Mouse (Mus musculus) limb, embryonic 13.5 days (tissue): Measurements from ENCODE around the gene Gm9195. TPM values are rescaled to one million over a fixed set of nuclear protein-coding genes. Genes with fewer than 3 reads are reported as not detected.

ENCODE experiments used
- ATAC-seq: fragments of 200-750 bp; cut with Nextera tagmentation; 2 replicates; pipeline ENCODE4 v1.8.0; 2017; ENCODE audit warnings: low read depth, moderate number of reproducible peaks, moderate TSS enrichment; ENCODE audit not compliant: low FRiP score
- H3K27ac ChIP-seq: fragments of 300-500 bp; sonication (generic); 2 replicates; pipeline ENCODE4 v1.5.1; 2015; ENCODE audit warnings: inconsistent platforms, mild to moderate bottlenecking, moderate library complexity
- H3K27me3 ChIP-seq: fragments of 300-500 bp; sonication (generic); 2 replicates; pipeline ENCODE4 v1.6.1; 2015; ENCODE audit warnings: mild to moderate bottlenecking, inconsistent platforms
- H3K36me3 ChIP-seq: fragments of 300-500 bp; sonication (generic); 2 replicates; pipeline ENCODE4 v1.6.1; 2015; ENCODE audit warnings: inconsistent platforms, mild to moderate bottlenecking, moderate library complexity
- H3K4me1 ChIP-seq: fragments of 300-500 bp; sonication (generic); 2 replicates; pipeline ENCODE4 v1.6.1; 2015; ENCODE audit warnings: inconsistent platforms
- H3K4me2 ChIP-seq: fragments of 300-500 bp; sonication (generic); replicated peaks from 2 replicates; pipeline ENCODE4 v1.6.1; 2015; ENCODE audit warnings: inconsistent platforms, mild to moderate bottlenecking, moderate library complexity
- H3K4me3 ChIP-seq: fragments of 300-500 bp; sonication (generic); 2 replicates; pipeline ENCODE4 v1.5.1; 2015; ENCODE audit warnings: moderate library complexity, mild to moderate bottlenecking, inconsistent platforms
- H3K9ac ChIP-seq: fragments of 300-500 bp; sonication (generic); 2 replicates; pipeline ENCODE4 v1.6.1; 2015; ENCODE audit warnings: mild to moderate bottlenecking, inconsistent platforms
- H3K9me3 ChIP-seq: fragments of 300-500 bp; sonication (generic); 2 replicates; pipeline ENCODE4 v1.6.1; 2016; ENCODE audit warnings: inconsistent platforms
- WGBS: fragments of 180-500 bp; shearing (Covaris S2); methylation state at CpG from one replicate; pipeline ENCODE4 v1.1.7; 2015; 5-methylcytosine and 5-hydroxymethylcytosine counted together
- polyA plus RNA-seq: library from polyadenylated mRNA; unstranded; fragments of >200 nt; fragmentation: Nextera tagmentation; extraction: Ambion mirVana; gene quantifications from 2 replicates; pipeline ENCODE4 v1.2.1, GENCODE M21; 2015

Gm9195 gene
- polyA plus RNA-seq: not detected in 2 replicates

- H3K27me3 ChIP-seq: no peaks in the 10 kb centered on the region; the same call in 1 of the 2 replicates
- WGBS: 89% methylated on average over 5 of the region's 5 CpGs
These were observed at the start of gene Gm9195 for GRCm38 (mm10) chr14:72491738-72492137. Gm9195 (minus strand) TSS chr14:72491838.

GRCm38 (mm10) chr14:72536392-72537017, 44.9 kb upstream of the Gm9195 start:
- Histone ChIP-seq H3K27me3 (peaks cover 28% of the 10 kb centered on the region), H3K4me2 (no peak overlapping the region), H3K4me3 (no peak overlapping the region), H3K9ac (no peak overlapping the region), H3K9me3 (no peaks in the 10 kb centered on the region), H3K27ac (no peak overlapping the region), H3K4me1 (peaks cover 12% of the 10 kb centered on the region), H3K36me3 (peaks cover 34% of the 10 kb centered on the region)
- ATAC-seq: no peak
- 86% methylated on average over 5 of the region's 5 CpGs for WGBS

More at GRCm38 (mm10) chr14:72491738-72492137, at the start of gene Gm9195:
- H3K9me3 ChIP-seq: no peaks in the 10 kb centered on the region
- no peaks in the 10 kb centered on the region for H3K4me1 ChIP-seq
- ATAC-seq: no peak
- H3K9ac ChIP-seq: no peak within 1 kb of the TSS
- H3K36me3 ChIP-seq: no peaks in the 10 kb centered on the region
- H3K4me2 ChIP-seq: no peak within 1 kb of the TSS
- no peak within 1 kb of the TSS for H3K4me3 ChIP-seq
- H3K27ac ChIP-seq: no peak within 1 kb of the TSS

GRCm38 (mm10) chr14:72533862-72534261, 42.2 kb upstream of the Gm9195 start:
- Histone ChIP-seq H3K36me3 (peaks cover 9% of the 10 kb centered on the region), H3K27me3 (peaks cover 55% of the 10 kb centered on the region), H3K4me1 (peaks cover 12% of the 10 kb centered on the region), H3K4me3 (no peak overlapping the region), H3K27ac (no peak overlapping the region), H3K4me2 (no peak overlapping the region), H3K9ac (no peak overlapping the region), H3K9me3 (no peaks in the 10 kb centered on the region)
- no peak for ATAC-seq
- 74% methylated on average over 7 of the region's 7 CpGs for WGBS

GRCm38 (mm10) chr14:72532028-72532917, 40.6 kb upstream of the Gm9195 start:
- peaks cover 57% of the 10 kb centered on the region for H3K27me3 ChIP-seq
- H3K4me3 ChIP-seq: peak overlapping the region; percentile 50
- peak overlapping the region; percentile 45 for H3K9ac ChIP-seq
- peak; percentile 70 for ATAC-seq
- peaks cover 12% of the 10 kb centered on the region for H3K4me1 ChIP-seq
- H3K9me3 ChIP-seq: no peaks in the 10 kb centered on the region
- 3% methylated on average over 54 of the region's 54 CpGs for WGBS
- peak overlapping the region; percentile 94 for H3K4me2 ChIP-seq
- H3K36me3 ChIP-seq: peaks cover 6% of the 10 kb centered on the region
- no peak overlapping the region for H3K27ac ChIP-seq

- H3K27me3 ChIP-seq: peaks cover 35% of the 10 kb centered on the region
- H3K4me2 ChIP-seq: no peak overlapping the region
- H3K9ac ChIP-seq: no peak overlapping the region
- no peaks in the 10 kb centered on the region for H3K9me3 ChIP-seq
- WGBS: 71% methylated on average over 1 of the region's 1 CpGs
- H3K36me3 ChIP-seq: no peaks in the 10 kb centered on the region
- no peak for ATAC-seq
- no peak overlapping the region for H3K27ac ChIP-seq
- peaks cover 6% of the 10 kb centered on the region for H3K4me1 ChIP-seq
- H3K4me3 ChIP-seq: no peak overlapping the region
These were observed 35.5 kb upstream of the Gm9195 start for GRCm38 (mm10) chr14:72527126-72527525.

- H3K4me1 ChIP-seq: no peaks in the 10 kb centered on the region
- ATAC-seq: no peak
- H3K27ac ChIP-seq: no peak overlapping the region
- H3K27me3 ChIP-seq: no peaks in the 10 kb centered on the region
- H3K4me3 ChIP-seq: no peak overlapping the region
- H3K4me2 ChIP-seq: no peak overlapping the region
- WGBS: 57% methylated on average over 2 of the region's 2 CpGs
- no peaks in the 10 kb centered on the region for H3K9me3 ChIP-seq
- no peaks in the 10 kb centered on the region for H3K36me3 ChIP-seq
- no peak overlapping the region for H3K9ac ChIP-seq
These were observed 27.9 kb upstream of the Gm9195 start for GRCm38 (mm10) chr14:72519561-72519960.

- Histone ChIP-seq H3K36me3 (no peaks in the 10 kb centered on the region), H3K9me3 (no peaks in the 10 kb centered on the region), H3K27me3 (no peaks in the 10 kb centered on the region), H3K27ac (no peak overlapping the region), H3K9ac (no peak overlapping the region), H3K4me3 (no peak overlapping the region), H3K4me1 (no peaks in the 10 kb centered on the region), H3K4me2 (no peak overlapping the region)
- 72% methylated on average over 6 of the region's 6 CpGs for WGBS
- ATAC-seq: no peak
These were observed 27.1 kb upstream of the Gm9195 start for GRCm38 (mm10) chr14:72518786-72519185.

GRCm38 (mm10) chr14:72516376-72516775, 24.7 kb upstream of the Gm9195 start:
- no peaks in the 10 kb centered on the region for H3K4me1 ChIP-seq
- H3K4me2 ChIP-seq: no peak overlapping the region
- no peak for ATAC-seq
- H3K36me3 ChIP-seq: no peaks in the 10 kb centered on the region
- 30% methylated on average over 5 of the region's 5 CpGs for WGBS
- H3K9ac ChIP-seq: no peak overlapping the region
- no peaks in the 10 kb centered on the region for H3K27me3 ChIP-seq
- no peak overlapping the region for H3K27ac ChIP-seq
- H3K4me3 ChIP-seq: no peak overlapping the region
- H3K9me3 ChIP-seq: no peaks in the 10 kb centered on the region

- Histone ChIP-seq H3K27me3 (no peaks in the 10 kb centered on the region), H3K27ac (no peak overlapping the region), H3K4me1 (peaks cover 9% of the 10 kb centered on the region), H3K36me3 (no peaks in the 10 kb centered on the region), H3K9me3 (no peaks in the 10 kb centered on the region), H3K4me2 (peak overlapping the region; percentile 65), H3K4me3 (peak overlapping the region; percentile 38), H3K9ac (peak overlapping the region; percentile 56; the same call in 1 of the 2 replicates)
- 17% methylated on average over 11 of the region's 11 CpGs for WGBS
- no peak for ATAC-seq
These were observed 15.2 kb upstream of the Gm9195 start for GRCm38 (mm10) chr14:72506723-72507420.

- Histone ChIP-seq H3K9me3 (no peaks in the 10 kb centered on the region), H3K27ac (no peak overlapping the region), H3K36me3 (no peaks in the 10 kb centered on the region), H3K4me2 (peak overlapping the region; percentile 65), H3K9ac (peak overlapping the region; percentile 56; the same call in 1 of the 2 replicates), H3K4me3 (peak overlapping the region; percentile 38), H3K4me1 (peaks cover 9% of the 10 kb centered on the region), H3K27me3 (no peaks in the 10 kb centered on the region)
- peak; percentile 73 for ATAC-seq
- 6% methylated on average over 11 of the region's 12 CpGs for WGBS
These were observed 14.5 kb upstream of the Gm9195 start for GRCm38 (mm10) chr14:72506018-72506722.

GRCm38 (mm10) chr14:72504985-72505384, 13.3 kb upstream of the Gm9195 start:
- Histone ChIP-seq H3K4me3 (no peak overlapping the region), H3K27me3 (no peaks in the 10 kb centered on the region), H3K4me1 (peaks cover 9% of the 10 kb centered on the region), H3K9me3 (no peaks in the 10 kb centered on the region), H3K36me3 (no peaks in the 10 kb centered on the region), H3K9ac (no peak overlapping the region), H3K4me2 (no peak overlapping the region), H3K27ac (no peak overlapping the region)
- WGBS: 81% methylated on average over 1 of the region's 1 CpGs
- ATAC-seq: no peak
